Mouse (Mus musculus): ENCODE measurements around the gene Npas2. TPM values are rescaled to one million over a fixed set of nuclear protein-coding genes. Genes with fewer than 3 reads are reported as not detected.
A peak's percentile ranks its signal among the peaks of the same experiment; 100 is the strongest.

Npas2 gene
- polyA plus RNA-seq (2011; ENCODE audit: insufficient read length, low read depth, missing spikeins): 0.73 and 1.7 TPM in 2 replicates

GRCm38 (mm10) chr1:39192997-39193861, at the start of gene Npas2:
TSS of gene Npas2 (plus strand) at chr1:39193731.
- Histone ChIP-seq H3K27ac (ENCODE audit: insufficient read depth, low read length) (no peak within 1 kb of the TSS), H3K4me1 (ENCODE audit: control insufficient read depth, insufficient read depth, low read length) (peaks cover 3% of the 10 kb centered on the region), H3K4me3 (ENCODE audit: insufficient read depth, low read length) (peak within 1 kb of the TSS; percentile 35)
- TF ChIP-seq POLR2A (IDR thresholded peaks at IDR 0.05; ENCODE audit: low read depth, low read length): no peak
- TF ChIP-seq CTCF (IDR thresholded peaks at IDR 0.05; ENCODE audit: borderline replicate concordance, insufficient read depth, low read length): no peak

- H3K27ac ChIP-seq (ENCODE audit: insufficient read depth, low read length): no peak overlapping the region
- no peak overlapping the region for H3K4me3 ChIP-seq (ENCODE audit: insufficient read depth, low read length)
- H3K4me1 ChIP-seq (ENCODE audit: control insufficient read depth, insufficient read depth, low read length): no peaks in the 10 kb centered on the region
- TF ChIP-seq CTCF (IDR thresholded peaks at IDR 0.05; ENCODE audit: borderline replicate concordance, insufficient read depth, low read length): no peak
- TF ChIP-seq POLR2A (IDR thresholded peaks at IDR 0.05; ENCODE audit: low read depth, low read length): no peak
Observed at GRCm38 (mm10) chr1:39156778-39157177, 36.8 kb upstream of the Npas2 start.

- H3K4me1 ChIP-seq (ENCODE audit: control insufficient read depth, insufficient read depth, low read length): no peaks in the 10 kb centered on the region
- TF ChIP-seq CTCF (IDR thresholded peaks at IDR 0.05; ENCODE audit: borderline replicate concordance, insufficient read depth, low read length) (no peak), POLR2A (IDR thresholded peaks at IDR 0.05; ENCODE audit: low read depth, low read length) (no peak)
- no peak overlapping the region for H3K4me3 ChIP-seq (ENCODE audit: insufficient read depth, low read length)
- H3K27ac ChIP-seq (ENCODE audit: insufficient read depth, low read length): no peak overlapping the region
Observed at GRCm38 (mm10) chr1:39160167-39160566, 33.4 kb upstream of the Npas2 start.

GRCm38 (mm10) chr1:39163077-39163476, 30.5 kb upstream of the Npas2 start:
- H3K4me3 ChIP-seq (ENCODE audit: insufficient read depth, low read length): no peak overlapping the region
- no peaks in the 10 kb centered on the region for H3K4me1 ChIP-seq (ENCODE audit: control insufficient read depth, insufficient read depth, low read length)
- TF ChIP-seq POLR2A (IDR thresholded peaks at IDR 0.05; ENCODE audit: low read depth, low read length): no peak
- no peak for TF ChIP-seq CTCF (IDR thresholded peaks at IDR 0.05; ENCODE audit: borderline replicate concordance, insufficient read depth, low read length)

GRCm38 (mm10) chr1:39176690-39177089, 16.8 kb upstream of the Npas2 start:
- TF ChIP-seq CTCF (IDR thresholded peaks at IDR 0.05; ENCODE audit: borderline replicate concordance, insufficient read depth, low read length) (no peak), POLR2A (IDR thresholded peaks at IDR 0.05; ENCODE audit: low read depth, low read length) (no peak)
- no peak overlapping the region for H3K4me3 ChIP-seq (ENCODE audit: insufficient read depth, low read length)
- no peaks in the 10 kb centered on the region for H3K4me1 ChIP-seq (ENCODE audit: control insufficient read depth, insufficient read depth, low read length)
- no peak overlapping the region for H3K27ac ChIP-seq (ENCODE audit: insufficient read depth, low read length)

More at GRCm38 (mm10) chr1:39163077-39163476, 30.5 kb upstream of the Npas2 start:
- no peak overlapping the region for H3K27ac ChIP-seq (ENCODE audit: insufficient read depth, low read length)

GRCm38 (mm10) chr1:39177211-39177610, 16.3 kb upstream of the Npas2 start:
- no peak for TF ChIP-seq POLR2A (IDR thresholded peaks at IDR 0.05; ENCODE audit: low read depth, low read length)
- no peak for TF ChIP-seq CTCF (IDR thresholded peaks at IDR 0.05; ENCODE audit: borderline replicate concordance, insufficient read depth, low read length)
- no peak overlapping the region for H3K27ac ChIP-seq (ENCODE audit: insufficient read depth, low read length)
- no peaks in the 10 kb centered on the region for H3K4me1 ChIP-seq (ENCODE audit: control insufficient read depth, insufficient read depth, low read length)
- no peak overlapping the region for H3K4me3 ChIP-seq (ENCODE audit: insufficient read depth, low read length)

- Histone ChIP-seq H3K4me1 (ENCODE audit: control insufficient read depth, insufficient read depth, low read length) (no peaks in the 10 kb centered on the region), H3K27ac (ENCODE audit: insufficient read depth, low read length) (no peak overlapping the region), H3K4me3 (ENCODE audit: insufficient read depth, low read length) (no peak overlapping the region)
- no peak for TF ChIP-seq CTCF (IDR thresholded peaks at IDR 0.05; ENCODE audit: borderline replicate concordance, insufficient read depth, low read length)
- TF ChIP-seq POLR2A (IDR thresholded peaks at IDR 0.05; ENCODE audit: low read depth, low read length): no peak
Observed at GRCm38 (mm10) chr1:39179806-39180205, 13.7 kb upstream of the Npas2 start.

GRCm38 (mm10) chr1:39180517-39180916, 13.0 kb upstream of the Npas2 start:
- H3K27ac ChIP-seq (ENCODE audit: insufficient read depth, low read length): no peak overlapping the region
- H3K4me3 ChIP-seq (ENCODE audit: insufficient read depth, low read length): no peak overlapping the region
- TF ChIP-seq CTCF (IDR thresholded peaks at IDR 0.05; ENCODE audit: borderline replicate concordance, insufficient read depth, low read length) (no peak), POLR2A (IDR thresholded peaks at IDR 0.05; ENCODE audit: low read depth, low read length) (no peak)
- H3K4me1 ChIP-seq (ENCODE audit: control insufficient read depth, insufficient read depth, low read length): no peaks in the 10 kb centered on the region

GRCm38 (mm10) chr1:39181901-39182300, 11.6 kb upstream of the Npas2 start:
- TF ChIP-seq POLR2A (IDR thresholded peaks at IDR 0.05; ENCODE audit: low read depth, low read length): no peak
- TF ChIP-seq CTCF (IDR thresholded peaks at IDR 0.05; ENCODE audit: borderline replicate concordance, insufficient read depth, low read length): no peak
- H3K4me3 ChIP-seq (ENCODE audit: insufficient read depth, low read length): no peak overlapping the region
- H3K4me1 ChIP-seq (ENCODE audit: control insufficient read depth, insufficient read depth, low read length): no peaks in the 10 kb centered on the region
- no peak overlapping the region for H3K27ac ChIP-seq (ENCODE audit: insufficient read depth, low read length)

- no peak overlapping the region for H3K27ac ChIP-seq (ENCODE audit: insufficient read depth, low read length)
- no peak for TF ChIP-seq CTCF (IDR thresholded peaks at IDR 0.05; ENCODE audit: borderline replicate concordance, insufficient read depth, low read length)
- TF ChIP-seq POLR2A (IDR thresholded peaks at IDR 0.05; ENCODE audit: low read depth, low read length): no peak
Observed at GRCm38 (mm10) chr1:39185833-39186232, 7.7 kb upstream of the Npas2 start.

More at GRCm38 (mm10) chr1:39185833-39186232, 7.7 kb upstream of the Npas2 start:
- H3K4me3 ChIP-seq (ENCODE audit: insufficient read depth, low read length): no peak overlapping the region
- no peaks in the 10 kb centered on the region for H3K4me1 ChIP-seq (ENCODE audit: control insufficient read depth, insufficient read depth, low read length)
